Mouse (Mus musculus) bone marrow, adult 2 months (tissue): Measurements from ENCODE around the gene Vwa8. TPM values are rescaled to one million over a fixed set of nuclear protein-coding genes. Genes with fewer than 3 reads are reported as not detected.

ENCODE experiments used
- H3K27ac ChIP-seq: fragments of 200-500 bp; 2 replicates; pipeline ENCODE4 v1.5.1; 2012; ENCODE audit warnings: low read depth, mild to moderate bottlenecking, control low read depth, inconsistent platforms, low read length; ENCODE audit not compliant: control insufficient read depth, poor library complexity, insufficient read depth
- H3K4me1 ChIP-seq: fragments of 200-500 bp; 2 replicates; pipeline ENCODE4 v1.6.1; 2011; ENCODE audit warnings: low read length; ENCODE audit not compliant: control insufficient read depth, insufficient read depth
- H3K4me3 ChIP-seq: fragments of 200-500 bp; replicated peaks from 2 replicates; pipeline ENCODE3; 2011; ENCODE audit warnings: mild to moderate bottlenecking, low read depth, low read length, control low read depth; ENCODE audit not compliant: control insufficient read depth
- CTCF ChIP-seq: fragments of 200-500 bp; IDR thresholded peaks from 2 replicates; pipeline ENCODE4 v1.5.1; 2011; ENCODE audit warnings: low read length, control low read depth; ENCODE audit not compliant: control insufficient read depth, insufficient read depth
- POLR2A ChIP-seq: fragments of 200-500 bp; IDR thresholded peaks from 2 replicates; pipeline ENCODE4 v1.6.1; 2011; ENCODE audit warnings: low read depth, mild to moderate bottlenecking, control low read depth, low read length, borderline replicate concordance; ENCODE audit not compliant: control insufficient read depth
- WGBS: fragments of 180-500 bp; shearing (Covaris S2); methylation state at CpG from one replicate; pipeline ENCODE4 v1.1.7; 2018; 5-methylcytosine and 5-hydroxymethylcytosine counted together
- polyA plus RNA-seq: library from polyadenylated mRNA; stranded (reverse); fragments of >200 nt; gene quantifications from 2 replicates; pipeline ENCODE4 v1.2.4, GENCODE M21; 2011; ENCODE audit warnings: low replicate concordance; ENCODE audit not compliant: missing spikeins, insufficient read depth, insufficient read length

Gene Vwa8
- polyA plus RNA-seq, 1 experiment: 7.6 TPM

DNA sequence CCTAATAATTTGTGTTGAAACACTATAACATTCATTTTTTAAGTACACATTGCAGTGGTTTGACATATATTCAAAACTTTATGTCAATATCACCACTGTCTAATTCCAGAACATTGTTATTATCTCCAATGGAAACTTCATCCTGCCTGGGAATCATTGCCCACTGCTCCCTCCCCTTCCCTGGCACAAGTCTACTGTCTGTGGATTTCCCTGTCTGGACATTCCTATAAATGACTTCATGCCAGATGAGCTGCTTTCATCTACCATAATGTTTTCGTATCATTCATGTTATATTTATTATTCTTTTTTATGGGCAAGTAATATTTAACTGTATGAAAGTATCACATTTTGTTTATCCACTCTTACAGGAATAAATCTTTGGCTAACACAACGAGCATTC is 367.5 kb downstream of the Vwa8 start:
- no peak overlapping the region for H3K27ac ChIP-seq
- TF ChIP-seq CTCF: no peak
- no peak for TF ChIP-seq POLR2A
- 71% methylated on average over 2 of the region's 2 CpGs for WGBS

DNA sequence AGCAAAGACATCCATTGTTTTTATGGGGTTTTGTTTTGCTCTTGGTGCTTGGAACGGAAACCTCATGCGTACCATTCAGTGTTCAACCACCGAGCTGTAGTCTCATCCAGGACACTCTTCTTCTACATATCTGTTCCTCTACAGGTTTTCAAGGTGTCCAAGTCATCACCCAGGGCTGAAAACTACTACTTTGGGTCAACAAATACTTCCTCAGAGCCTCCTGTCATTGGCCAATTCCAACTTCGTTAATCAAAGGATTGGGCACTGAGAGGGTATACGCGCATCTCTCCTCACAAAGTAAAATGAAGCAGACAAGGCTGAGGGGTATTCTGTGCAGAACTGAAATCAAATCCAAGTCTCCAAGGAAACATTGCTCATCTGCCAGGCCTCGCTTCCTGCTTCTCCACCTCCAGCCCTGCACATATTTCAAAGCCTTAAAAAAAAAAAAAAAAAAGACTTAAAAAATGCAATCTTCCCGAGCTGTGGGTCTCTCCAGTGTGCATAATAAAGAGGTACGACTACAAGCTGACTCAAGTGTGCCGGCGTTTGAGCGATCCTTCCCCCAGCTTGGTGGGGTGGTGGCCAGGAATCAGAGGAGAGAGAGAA is 374.7 kb downstream of the Vwa8 start:
- H3K27ac ChIP-seq: no peak overlapping the region
- no peaks in the 10 kb centered on the region; the same call in 1 of the 2 replicates for H3K4me1 ChIP-seq
- no peak overlapping the region for H3K4me3 ChIP-seq
- WGBS: 84% methylated on average over 12 of the region's 12 CpGs
- no peak for TF ChIP-seq CTCF
- no peak for TF ChIP-seq POLR2A

More for the DNA sequence above, 367.5 kb downstream of the Vwa8 start:
- no peak overlapping the region for H3K4me3 ChIP-seq
- no peaks in the 10 kb centered on the region for H3K4me1 ChIP-seq

DNA sequence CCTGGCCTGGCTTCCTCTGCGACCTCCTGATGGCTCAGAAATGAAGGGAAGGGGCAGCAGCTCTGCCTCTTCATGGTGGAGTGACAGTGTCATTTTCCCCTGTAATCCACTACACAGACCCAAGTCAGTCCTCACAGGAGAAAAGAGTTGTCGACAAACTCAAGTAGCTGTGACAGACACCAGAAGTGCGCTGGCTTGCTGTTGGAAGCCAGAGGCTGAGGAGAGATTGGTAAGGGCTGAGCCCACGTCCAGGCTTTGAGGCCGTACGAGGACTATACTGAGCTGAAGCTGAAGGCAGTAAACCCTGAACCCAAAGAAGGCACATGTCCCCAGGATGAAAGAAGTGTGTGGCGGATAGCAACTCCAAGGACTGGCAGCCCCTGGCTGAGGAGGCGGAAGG is 376.6 kb downstream of the Vwa8 start:
- TF ChIP-seq CTCF: no peak
- no peak for TF ChIP-seq POLR2A
- H3K4me3 ChIP-seq: no peak overlapping the region
- H3K4me1 ChIP-seq: no peaks in the 10 kb centered on the region; the same call in 1 of the 2 replicates
- WGBS: 89% methylated on average over 8 of the region's 8 CpGs
- no peak overlapping the region for H3K27ac ChIP-seq

DNA sequence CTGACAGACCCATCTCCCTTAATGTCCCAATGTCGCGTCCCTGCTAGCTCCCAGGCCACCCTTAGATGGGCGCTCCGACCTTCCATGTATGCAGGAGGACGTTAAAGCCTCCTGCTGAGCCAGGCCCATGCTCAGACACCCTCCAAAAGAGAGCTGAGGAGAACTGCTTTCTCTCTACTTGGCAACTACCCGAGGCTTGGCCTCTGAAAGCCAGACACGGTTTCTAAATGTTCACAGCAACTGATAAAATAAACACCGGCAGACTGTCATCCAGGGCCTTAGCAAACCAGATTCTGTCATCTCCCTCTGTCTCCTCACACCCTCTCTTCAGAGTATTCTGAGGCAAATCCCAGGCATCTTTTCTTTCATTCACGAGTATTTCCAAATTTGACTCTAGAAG is 377.2 kb downstream of the Vwa8 start:
- no peak for TF ChIP-seq CTCF
- no peak for TF ChIP-seq POLR2A
- 88% methylated on average over 9 of the region's 9 CpGs for WGBS
- H3K4me1 ChIP-seq: no peaks in the 10 kb centered on the region; the same call in 1 of the 2 replicates
- H3K4me3 ChIP-seq: no peak overlapping the region
- no peak overlapping the region for H3K27ac ChIP-seq

DNA sequence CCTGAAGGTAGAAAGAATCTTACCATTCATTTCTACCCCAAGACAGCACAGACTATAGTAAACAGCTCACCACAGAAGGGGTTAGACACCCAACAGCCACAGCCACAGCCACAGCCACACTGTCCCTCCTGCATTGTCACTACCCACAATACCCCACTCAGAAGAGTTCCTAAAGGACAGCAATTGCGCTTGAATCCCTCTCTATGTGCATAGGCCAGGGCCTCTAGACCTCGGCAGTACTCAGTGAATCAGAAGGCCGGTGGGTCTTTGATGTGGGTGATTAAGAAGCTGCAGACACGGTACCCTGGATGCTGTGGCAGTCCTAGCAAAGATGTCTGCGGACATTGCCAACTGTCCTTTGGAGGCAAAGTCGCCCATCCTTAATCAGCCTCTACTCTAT is 377.9 kb downstream of the Vwa8 start:
- 90% methylated on average over 6 of the region's 6 CpGs for WGBS
- Histone ChIP-seq H3K27ac (no peak overlapping the region), H3K4me3 (no peak overlapping the region), H3K4me1 (no peaks in the 10 kb centered on the region; the same call in 1 of the 2 replicates)
- TF ChIP-seq CTCF (no peak), POLR2A (no peak)

DNA sequence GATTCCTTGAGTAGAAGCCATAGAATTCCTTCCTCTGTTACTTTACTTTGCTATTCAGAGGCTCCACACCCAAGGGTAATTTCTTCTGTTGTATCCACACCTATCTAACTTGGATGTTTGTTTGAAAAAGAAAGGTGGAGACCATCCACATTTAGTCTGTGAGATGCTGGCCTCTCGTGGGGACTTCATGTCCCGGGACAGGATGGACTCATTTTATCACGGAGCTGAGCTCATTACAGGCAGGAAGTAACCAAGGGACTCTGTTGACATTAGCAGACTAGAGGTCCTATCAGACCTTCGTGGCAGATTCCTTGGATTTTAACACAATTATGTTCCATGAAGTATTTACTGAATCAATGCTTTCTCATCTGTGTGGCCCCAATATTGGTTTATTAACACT is 379.1 kb downstream of the Vwa8 start:
- Histone ChIP-seq H3K27ac (no peak overlapping the region), H3K4me3 (no peak overlapping the region), H3K4me1 (no peaks in the 10 kb centered on the region)
- WGBS: 61% methylated on average over 4 of the region's 4 CpGs
- no peak for TF ChIP-seq POLR2A
- TF ChIP-seq CTCF: no peak

DNA sequence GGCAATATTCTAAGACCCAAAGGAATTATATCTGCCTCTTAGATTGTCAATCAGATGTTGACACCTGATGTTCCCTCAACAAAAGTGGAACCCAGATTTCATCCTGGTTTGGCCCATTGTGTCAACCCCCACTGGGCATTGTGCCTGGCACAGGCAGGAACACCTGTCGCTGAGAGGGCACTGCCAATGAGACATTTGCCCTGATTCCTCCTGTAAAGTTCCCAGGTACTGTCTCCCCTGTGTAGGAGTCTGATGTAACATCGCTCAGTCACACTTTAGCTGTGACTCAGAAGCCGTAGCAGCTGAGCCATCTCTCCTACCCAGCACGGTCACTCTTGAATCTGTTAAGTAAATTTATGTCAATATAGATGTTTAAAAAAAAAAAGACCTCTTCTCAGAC is 382.8 kb downstream of the Vwa8 start:
- Histone ChIP-seq H3K4me1 (peaks cover 2% of the 10 kb centered on the region), H3K4me3 (no peak overlapping the region), H3K27ac (no peak overlapping the region)
- 78% methylated on average over 4 of the region's 4 CpGs for WGBS
- TF ChIP-seq CTCF (no peak), POLR2A (no peak)

DNA sequence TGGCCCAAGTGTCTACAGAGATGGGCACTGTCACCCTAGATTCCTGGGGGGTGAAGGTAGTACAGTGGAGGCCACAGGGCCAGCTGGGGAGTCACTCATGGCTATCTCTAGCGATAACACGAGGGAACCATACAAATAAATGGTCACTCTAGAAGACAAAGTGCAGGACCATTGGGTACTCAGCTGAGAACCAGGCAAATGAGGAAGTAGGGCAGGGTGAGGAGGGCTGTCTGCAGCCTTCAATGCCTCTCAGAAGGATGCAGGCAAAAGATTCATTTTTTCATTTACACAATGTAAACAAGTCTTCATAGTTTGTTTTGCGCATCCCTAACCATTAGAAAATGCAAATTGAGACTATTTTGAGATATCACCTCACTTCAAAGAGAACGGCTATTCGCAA is 384.8 kb downstream of the Vwa8 start:
- 48% methylated on average over 5 of the region's 5 CpGs for WGBS
- peaks cover 2% of the 10 kb centered on the region for H3K4me1 ChIP-seq
- H3K4me3 ChIP-seq: no peak overlapping the region
- no peak for TF ChIP-seq CTCF
- H3K27ac ChIP-seq: no peak overlapping the region

DNA sequence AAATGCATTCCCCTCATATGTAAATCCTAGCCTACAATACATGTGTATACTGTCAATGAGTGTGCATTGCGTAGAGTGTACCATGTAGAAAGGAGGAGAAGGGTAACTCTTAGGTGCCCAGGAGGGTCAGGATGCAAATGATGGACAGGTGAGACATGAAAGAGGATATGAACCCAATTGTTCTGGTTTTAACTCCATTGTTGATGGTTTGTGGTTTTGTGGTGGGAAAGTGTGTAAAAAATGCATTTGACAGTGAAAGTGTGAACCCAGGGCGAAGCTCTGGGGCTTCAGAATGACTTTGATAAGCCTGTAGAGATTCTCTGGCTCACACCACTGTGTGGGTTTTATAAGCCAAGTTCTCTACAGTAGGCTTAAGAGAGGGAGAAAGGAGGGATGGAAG is 385.7 kb downstream of the Vwa8 start:
- TF ChIP-seq POLR2A (no peak), CTCF (no peak)
- peaks cover 2% of the 10 kb centered on the region for H3K4me1 ChIP-seq
- no peak overlapping the region for H3K27ac ChIP-seq
- H3K4me3 ChIP-seq: no peak overlapping the region
- WGBS: 70% methylated on average over 2 of the region's 2 CpGs
